Mouse (Mus musculus): ENCODE measurements around the gene Rbfox3.

The Rbfox3 gene

GRCm38 (mm10) chr11:118911307-118912070 lies at the start of gene Rbfox3:
Rbfox3 (minus strand) TSS chr11:118911597.
- peak; percentile 87 for DNase-seq

- no peak for DNase-seq
Measured at GRCm38 (mm10) chr11:118960649-118961048, 49.3 kb upstream of the Rbfox3 start.

- DNase-seq, result peak; percentile 89
Measured at GRCm38 (mm10) chr11:118957070-118957471, 45.7 kb upstream of the Rbfox3 start.

- DNase-seq, result no peak
Measured at GRCm38 (mm10) chr11:118955016-118955415, 43.6 kb upstream of the Rbfox3 start.

- DNase-seq, result no peak
Measured at GRCm38 (mm10) chr11:118945868-118946267, 34.5 kb upstream of the Rbfox3 start.

- DNase-seq, result no peak
Measured at GRCm38 (mm10) chr11:118941268-118941667, 29.9 kb upstream of the Rbfox3 start.

GRCm38 (mm10) chr11:118940539-118940938 lies 29.1 kb upstream of the Rbfox3 start:
- DNase-seq, result peak; percentile 98

- no peak for DNase-seq
Measured at GRCm38 (mm10) chr11:118939731-118940130, 28.3 kb upstream of the Rbfox3 start.

GRCm38 (mm10) chr11:118934925-118935324 lies 23.5 kb upstream of the Rbfox3 start:
- no peak for DNase-seq

- DNase-seq, result no peak
Measured at GRCm38 (mm10) chr11:118927081-118927480, 15.7 kb upstream of the Rbfox3 start.

- DNase-seq, result no peak
Measured at GRCm38 (mm10) chr11:118921852-118922251, 10.5 kb upstream of the Rbfox3 start.

GRCm38 (mm10) chr11:118916423-118917030 lies 5.1 kb upstream of the Rbfox3 start:
- DNase-seq, result peak; percentile 14

GRCm38 (mm10) chr11:118915888-118916287 lies 4.5 kb upstream of the Rbfox3 start:
- DNase-seq, result no peak

- peak; percentile 60 for DNase-seq
Measured at GRCm38 (mm10) chr11:118912686-118913085, 1.3 kb upstream of the Rbfox3 start.

GRCm38 (mm10) chr11:118910756-118911155 lies 641 bp downstream of the Rbfox3 start:
- DNase-seq, result peak; percentile 51

- DNase-seq, result no peak
Measured at GRCm38 (mm10) chr11:118909814-118910201, 1.6 kb downstream of the Rbfox3 start.

- DNase-seq, result peak; percentile 83
Measured at GRCm38 (mm10) chr11:118908981-118909813, 2.2 kb downstream of the Rbfox3 start.

GRCm38 (mm10) chr11:118908431-118908980 lies 2.9 kb downstream of the Rbfox3 start:
- DNase-seq, result peak; percentile 79

- peak; percentile 40 for DNase-seq
Measured at GRCm38 (mm10) chr11:118907471-118908401, 3.7 kb downstream of the Rbfox3 start.

GRCm38 (mm10) chr11:118906824-118907470 lies 4.5 kb downstream of the Rbfox3 start:
- DNase-seq, result peak; percentile 70

- peak; percentile 64 for DNase-seq
Measured at GRCm38 (mm10) chr11:118906131-118906823, 5.1 kb downstream of the Rbfox3 start.

Measured in cerebellum, adult 11-12 months (tissue).